Mouse (Mus musculus) CD4-positive naive resting alpha-beta T cell, adult 57 days (primary cell): ENCODE results near the gene Olfr190. TPM values are rescaled to one million over a fixed set of nuclear protein-coding genes. Genes with fewer than 3 reads are reported as not detected.

Experiments
- total RNA-seq: library from RNA; stranded (reverse); gene quantifications from one replicate; pipeline ENCODE4 v1.2.4, GENCODE M21; 2023

Olfr190 gene
- not detected for total RNA-seq

DNA sequence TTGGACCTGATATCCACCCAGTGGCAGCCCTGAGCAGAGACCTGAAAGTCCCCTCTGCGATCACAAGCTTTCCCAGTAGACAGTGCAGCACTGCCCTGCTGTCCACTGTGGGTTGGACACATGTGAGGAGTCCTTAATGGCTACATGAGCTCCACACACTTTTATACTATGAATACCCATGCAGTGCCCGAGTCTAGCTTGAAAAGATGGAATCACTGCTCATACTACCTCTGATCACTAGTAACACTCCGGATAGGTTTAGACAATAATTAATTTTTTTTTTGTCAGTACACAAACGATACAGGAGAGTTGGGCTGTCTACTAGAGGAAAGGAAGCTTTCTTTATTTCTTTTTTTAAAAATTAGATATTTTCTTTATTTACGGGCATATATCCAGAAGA is at the start of gene Olfr190:
Gene Olfr190 (minus strand): TSS at position 101 of the 400 bp plus-strand sequence.

GRCm38 (mm10) chr16:59120969-59121368 is 43.2 kb upstream of the Olfr190 start, which contains the start of gene Olfr194:
Gene Olfr194, minus strand, starts transcription at chr16:59121069.

GRCm38 (mm10) chr16:59111781-59112180 is 34.0 kb upstream of the Olfr190 start, which contains the start of gene Olfr193:
Gene Olfr193, minus strand, starts transcription at chr16:59111881.

GRCm38 (mm10) chr16:59089722-59090121 is 11.9 kb upstream of the Olfr190 start, which contains the start of gene Olfr191:
Gene Olfr191, minus strand, starts transcription at chr16:59089822.

GRCm38 (mm10) chr16:59039710-59040109 is 38.1 kb downstream of the Olfr190 start, which contains the start of gene Olfr187:
Gene Olfr187, minus strand, starts transcription at chr16:59039767.

DNA sequence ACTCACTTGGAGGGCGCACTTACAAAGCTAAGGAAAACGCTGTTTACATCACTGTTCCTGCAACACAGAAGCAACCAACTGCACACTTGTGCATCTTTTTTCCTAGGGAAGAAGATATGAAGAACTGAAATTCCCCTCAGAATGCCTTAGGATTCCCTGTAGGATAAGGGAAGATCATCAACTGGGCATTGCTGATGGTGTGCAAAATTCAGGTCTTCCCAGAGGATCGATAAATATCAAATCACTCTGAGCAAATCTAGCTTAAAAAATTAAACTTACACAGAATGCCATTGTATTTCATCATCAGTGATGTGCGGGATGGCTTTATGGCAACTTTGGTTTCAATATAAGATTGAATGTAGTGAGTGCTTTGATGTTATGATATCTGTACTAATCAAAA is 47.6 kb downstream of the Olfr190 start, which contains the start of gene Olfr186:
Gene Olfr186 (minus strand): TSS at position 101 of the 400 bp plus-strand sequence.

Other genes with a start within 250 kb of the Olfr190 start
- gene Olfr177, start 203.2 kb downstream of the Olfr190 start, total RNA-seq, result not detected
- not detected for gene Olfr178, start 185.9 kb downstream of the Olfr190 start, total RNA-seq
- gene Olfr181, start 149.2 kb downstream of the Olfr190 start, total RNA-seq, result not detected
- not detected for gene Olfr180, start 148.6 kb downstream of the Olfr190 start, total RNA-seq
- gene Olfr183, start 82.6 kb downstream of the Olfr190 start, total RNA-seq, result not detected
- gene Olfr186, start 47.7 kb downstream of the Olfr190 start, total RNA-seq, result not detected
- not detected for gene Olfr187, start 38.2 kb downstream of the Olfr190 start, total RNA-seq
- gene Olfr191, start 11.8 kb upstream of the Olfr190 start, total RNA-seq, result not detected
- not detected for gene Olfr193, start 33.9 kb upstream of the Olfr190 start, total RNA-seq
- gene Olfr194, start 43.1 kb upstream of the Olfr190 start, total RNA-seq, result not detected
- gene Olfr195, start 69.0 kb upstream of the Olfr190 start, total RNA-seq, result not detected
- not detected for gene Olfr196, start 92.4 kb upstream of the Olfr190 start, total RNA-seq
- not detected for gene Olfr198, start 125.5 kb upstream of the Olfr190 start, total RNA-seq
- not detected for gene Olfr199, start 141.8 kb upstream of the Olfr190 start, total RNA-seq
- gene Olfr201, start 194.6 kb upstream of the Olfr190 start, total RNA-seq, result not detected
- not detected for gene Olfr202, start 208.8 kb upstream of the Olfr190 start, total RNA-seq
- gene Olfr203, start 220.9 kb upstream of the Olfr190 start, total RNA-seq, result not detected
- not detected for gene Olfr204, start 240.2 kb upstream of the Olfr190 start, total RNA-seq